In genomic region chr3:109307406-109307805, GRCm38 (mm10) we compare ENCODE assay signal across 10 mouse cellular contexts. TPM values are rescaled to one million over a fixed set of nuclear protein-coding genes. Genes with fewer than 3 reads are reported as not detected.
A peak's percentile ranks its signal among the peaks of the same experiment; 100 is the strongest.
DNase-seq lines count a peak whose midpoint lies in the region; ATAC-seq lines count a peak whose summit lies in the region.
"Had no signal": no experiment of that assay in that cellular context is flagged by ENCODE, and none has a peak within 500 bp of the region (broad histone marks: within the 10 kb centered on the region; RNA-seq: fewer than 3 reads in every experiment).

No protein-coding gene starts in this region.

- no peak overlapping the region for H3K27ac ChIP-seq in hindbrain, embryonic 13.5 days
- H3K27ac ChIP-seq: liver, embryonic 15.5 days had no signal

- peak; percentile 10 for DNase-seq in cerebellum, adult 9-10 months
- DNase-seq in cerebellum, adult 11 months = no peak
- peak; percentile 92 for DNase-seq in Muller cell, postnatal 12 days (ENCODE audit: inconsistent ontology term)
- DNase-seq in layer of hippocampus, postnatal 10 days (ENCODE audit: low spot score in 2 of 2) = peak; percentile 17 to 35
- DNase-seq in gastrocnemius, postnatal 25 days = no peak
- DNase-seq in adrenal gland, postnatal 10 days = no peak

- no peaks in the 10 kb centered on the region for H3K36me3 ChIP-seq in hindbrain, embryonic 13.5 days
- H3K36me3 ChIP-seq: liver, embryonic 15.5 days had no signal

- H3K9me3 ChIP-seq in hindbrain, embryonic 13.5 days = no peaks in the 10 kb centered on the region
- H3K9me3 ChIP-seq: liver, embryonic 15.5 days had no signal

- 34% methylated on average over 7 of the region's 7 CpGs for WGBS in hindbrain, embryonic 13.5 days

- no peak overlapping the region for H3K4me2 ChIP-seq in hindbrain, embryonic 13.5 days
- H3K4me2 ChIP-seq: liver, embryonic 15.5 days had no signal

- no peak overlapping the region for H3K4me3 ChIP-seq in hindbrain, embryonic 13.5 days
- H3K4me3 ChIP-seq: liver, embryonic 15.5 days had no signal

- ATAC-seq in hindbrain, embryonic 13.5 days (ENCODE audit: low FRiP score) = peak; percentile 86
- ATAC-seq in CD4-positive, CD25-positive, alpha-beta regulatory T cell, adult 4 months = no peak

- H3K4me1 ChIP-seq in hindbrain, embryonic 13.5 days (replicated peaks) = no peaks in the 10 kb centered on the region
- H3K4me1 ChIP-seq: liver, embryonic 15.5 days had no signal

- no peak overlapping the region for H3K9ac ChIP-seq in hindbrain, embryonic 13.5 days
- H3K9ac ChIP-seq: liver, embryonic 15.5 days had no signal

- H3K27me3 ChIP-seq in hindbrain, embryonic 13.5 days = no peaks in the 10 kb centered on the region
- H3K27me3 ChIP-seq: CH12.LX; liver, embryonic 15.5 days had no signal

RNA-seq across cellular contexts. Expression of gene Vav3, which starts 33.0 kb away (rescaled TPM):
- 23.2 and 24.8 TPM in 2 replicates for polyA plus RNA-seq in hindbrain, embryonic 13.5 days (2015; fragmentation: Nextera tagmentation; extraction: Ambion mirVana)
- total RNA-seq in layer of hippocampus, postnatal 10 days (2021) = 1 to 10 TPM; 7.0 to 8.1 TPM
- 1 to 10 TPM; 2.2 to 3.7 TPM for total RNA-seq in gastrocnemius, postnatal 25 days (2021)
- 10 to 100 TPM; 10.1 to 13.1 TPM for polyA plus RNA-seq in CD4-positive, CD25-positive, alpha-beta regulatory T cell, adult 4 months (2017; shearing (Covaris generic))
- 1 to 10 TPM; 5.7 to 6.2 TPM for total RNA-seq in adrenal gland, postnatal 10 days (2021)

Comparison
In these comparisons a context has a peak if more than half of its experiments do, and no peak if none do; other contexts are left out.
1. DNase-seq: peak in cerebellum, adult 9-10 months (single experiment), Muller cell, postnatal 12 days (single experiment) and layer of hippocampus, postnatal 10 days (2 of 2); none in cerebellum, adult 11 months (single experiment), gastrocnemius, postnatal 25 days (single experiment) and adrenal gland, postnatal 10 days (single experiment).